Mouse (Mus musculus) thymus, postnatal 25 days (tissue): ENCODE data around the gene Ripk1.

Experiments
- DNase-seq: peaks from one replicate; pipeline ENCODE4 v3.0.0; 2022

Ripk1 gene

GRCm38 (mm10) chr13:34077492-34078271 is 75.5 kb downstream of the Ripk1 start, which contains the start of gene Tubb2a:
Tubb2a (minus strand) TSS chr13:34078007.
- DNase-seq: peak; percentile 93

- no peak for DNase-seq
These were observed 76.5 kb downstream of the Ripk1 start for GRCm38 (mm10) chr13:34078500-34079280.

- DNase-seq: no peak
These were observed 77.6 kb downstream of the Ripk1 start for GRCm38 (mm10) chr13:34079801-34080200.

GRCm38 (mm10) chr13:34081926-34082325 is 79.8 kb downstream of the Ripk1 start:
- no peak for DNase-seq

GRCm38 (mm10) chr13:34084026-34084750 is 82.0 kb downstream of the Ripk1 start:
- no peak for DNase-seq
